Mouse (Mus musculus): ENCODE results near the gene Kank1. TPM values are rescaled to one million over a fixed set of nuclear protein-coding genes. Genes with fewer than 3 reads are reported as not detected.
A peak's percentile ranks its signal among the peaks of the same experiment; 100 is the strongest.

Gene Kank1
- polyA plus RNA-seq, 1 experiment from 2014 or later, result 66.9 TPM

DNA sequence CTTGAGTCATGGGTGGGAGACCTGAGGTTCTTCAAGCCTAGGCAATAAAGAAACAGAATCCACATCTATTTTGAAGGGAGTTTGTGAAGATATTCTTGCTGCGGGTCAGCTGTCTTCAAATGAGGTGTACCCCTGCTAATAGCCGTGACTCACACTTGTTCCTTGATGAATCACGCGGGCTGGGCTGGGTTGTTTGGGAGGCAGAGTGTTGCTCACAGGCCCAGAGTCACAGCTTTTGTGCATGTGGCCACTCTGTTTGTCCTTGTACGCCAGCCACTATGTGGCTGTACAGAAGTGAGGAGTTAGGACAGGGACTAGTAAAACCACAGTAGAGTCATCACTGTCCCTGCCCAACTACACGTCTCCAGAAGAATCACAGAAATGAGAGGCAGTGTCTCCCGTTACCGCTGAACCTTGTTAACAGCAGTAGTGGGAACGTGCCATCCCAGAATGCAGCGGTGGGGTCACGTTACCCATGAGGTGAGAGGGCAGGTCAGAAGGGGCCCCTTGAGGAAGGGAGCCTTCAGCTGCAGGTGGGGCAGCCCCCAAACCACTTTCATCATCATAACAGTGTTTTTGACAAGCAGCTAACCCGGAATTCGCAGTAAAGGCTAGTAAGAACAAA lies 191.7 kb downstream of the Kank1 start:
- H3K9ac ChIP-seq (replicated peaks), result no peak overlapping the region
- no peaks in the 10 kb centered on the region for H3K9me3 ChIP-seq
- H3K27me3 ChIP-seq, result no peaks in the 10 kb centered on the region
- H3K4me2 ChIP-seq, result no peak overlapping the region
- H3K27ac ChIP-seq, result no peak overlapping the region
- H3K36me3 ChIP-seq, result peaks cover 98% of the 10 kb centered on the region
- 84% methylated on average over 13 of the region's 13 CpGs for WGBS
- no peak for ATAC-seq (ENCODE audit: insufficient number of reproducible peaks, insufficient read depth, low FRiP score, low TSS enrichment, low read depth)
- no peak overlapping the region for H3K4me3 ChIP-seq (replicated peaks)
- H3K4me1 ChIP-seq (replicated peaks), result no peaks in the 10 kb centered on the region; the same call in 1 of the 2 replicates

GRCm38 (mm10) chr19:25431431-25431830 lies 194.7 kb downstream of the Kank1 start:
- H3K4me1 ChIP-seq (replicated peaks), result peaks cover 16% of the 10 kb centered on the region
- 85% methylated on average over 9 of the region's 9 CpGs for WGBS
- H3K27ac ChIP-seq, result no peak overlapping the region
- no peak for ATAC-seq (ENCODE audit: insufficient number of reproducible peaks, insufficient read depth, low FRiP score, low TSS enrichment, low read depth)
- H3K27me3 ChIP-seq, result no peaks in the 10 kb centered on the region
- H3K36me3 ChIP-seq, result peaks cover 82% of the 10 kb centered on the region
- H3K4me2 ChIP-seq, result no peak overlapping the region
- no peak overlapping the region for H3K4me3 ChIP-seq (replicated peaks)
- no peaks in the 10 kb centered on the region for H3K9me3 ChIP-seq
- H3K9ac ChIP-seq (replicated peaks), result no peak overlapping the region

DNA sequence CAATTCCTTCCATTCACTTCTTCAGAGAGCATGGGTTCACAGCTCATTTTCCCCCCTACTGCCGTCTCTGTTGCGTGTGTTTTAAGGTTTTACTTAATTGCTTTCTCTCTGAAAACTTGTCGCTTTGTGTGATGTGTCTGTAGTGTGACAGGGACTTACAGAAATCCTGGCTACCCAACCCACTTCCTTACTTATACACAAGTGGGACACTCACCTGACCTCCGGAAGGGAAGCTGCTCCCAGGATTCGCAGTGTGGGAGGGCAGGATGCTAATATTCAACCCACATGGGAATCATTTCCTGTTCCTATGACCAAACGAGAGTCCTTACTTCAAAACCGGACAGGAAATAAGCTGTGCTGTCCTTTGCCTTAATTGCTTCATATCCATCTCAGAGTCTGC lies 195.1 kb downstream of the Kank1 start:
- H3K27ac ChIP-seq, result no peak overlapping the region
- H3K27me3 ChIP-seq, result no peaks in the 10 kb centered on the region
- H3K9ac ChIP-seq (replicated peaks), result no peak overlapping the region
- no peak overlapping the region for H3K4me3 ChIP-seq (replicated peaks)
- ATAC-seq (ENCODE audit: insufficient number of reproducible peaks, insufficient read depth, low FRiP score, low TSS enrichment, low read depth), result no peak
- H3K9me3 ChIP-seq, result no peaks in the 10 kb centered on the region
- H3K36me3 ChIP-seq, result peaks cover 79% of the 10 kb centered on the region
- H3K4me2 ChIP-seq, result no peak overlapping the region
- H3K4me1 ChIP-seq (replicated peaks), result peaks cover 20% of the 10 kb centered on the region
- WGBS, result 46% methylated on average over 7 of the region's 7 CpGs

DNA sequence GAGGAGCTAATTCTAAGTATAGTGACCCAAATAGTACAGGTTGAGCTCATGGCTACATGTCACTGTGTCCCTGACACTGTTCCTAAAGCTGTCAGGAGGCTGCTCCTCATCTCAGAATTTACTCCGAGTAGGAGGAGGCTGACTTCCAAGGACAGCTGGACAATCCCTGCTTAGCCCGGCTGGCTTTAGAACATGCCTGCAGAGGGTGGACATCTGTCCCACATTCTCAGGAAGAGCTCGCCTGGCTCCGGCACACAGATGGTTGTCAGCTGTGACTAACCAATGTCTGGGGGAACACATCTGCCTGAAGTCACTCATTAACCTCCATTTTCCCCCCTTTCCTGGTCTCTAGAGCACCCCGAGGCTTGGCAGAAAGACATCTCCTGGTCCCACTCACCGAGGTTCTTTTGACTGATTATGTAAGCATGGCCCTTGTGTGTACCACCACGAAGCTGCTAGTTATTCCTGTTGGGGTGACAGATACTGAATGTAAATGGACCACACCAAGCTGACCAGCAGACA lies 196.5 kb downstream of the Kank1 start:
- WGBS, result 74% methylated on average over 7 of the region's 7 CpGs
- Histone ChIP-seq H3K27me3 (no peaks in the 10 kb centered on the region), H3K4me1 (replicated peaks) (peaks cover 22% of the 10 kb centered on the region), H3K9ac (replicated peaks) (no peak overlapping the region), H3K36me3 (peaks cover 66% of the 10 kb centered on the region), H3K27ac (no peak overlapping the region), H3K4me2 (no peak overlapping the region), H3K4me3 (replicated peaks) (no peak overlapping the region), H3K9me3 (no peaks in the 10 kb centered on the region)
- no peak for ATAC-seq (ENCODE audit: insufficient number of reproducible peaks, insufficient read depth, low FRiP score, low TSS enrichment, low read depth)

DNA sequence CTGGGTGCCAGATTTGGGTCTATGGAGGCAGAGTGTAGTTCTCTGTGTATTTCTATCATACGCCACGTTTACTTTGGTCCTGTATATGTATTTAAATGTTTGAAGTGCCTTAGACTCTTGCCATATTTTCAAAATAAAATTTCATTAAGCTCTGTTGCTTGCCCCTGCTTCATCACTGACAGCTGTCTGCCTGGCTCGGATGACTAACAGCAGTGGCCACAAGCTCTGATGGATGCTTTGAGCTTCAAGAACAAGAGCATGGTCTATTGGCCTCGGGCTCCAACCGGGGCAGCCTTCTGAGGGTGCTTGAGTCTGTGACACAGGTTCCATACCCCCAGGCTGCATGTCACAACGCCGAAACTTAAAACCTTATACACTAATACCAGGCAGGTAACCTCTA lies 197.6 kb downstream of the Kank1 start:
- H3K4me2 ChIP-seq, result no peak overlapping the region
- H3K27ac ChIP-seq, result peak overlapping the region; percentile 72
- peaks cover 55% of the 10 kb centered on the region for H3K36me3 ChIP-seq
- peaks cover 22% of the 10 kb centered on the region for H3K4me1 ChIP-seq (replicated peaks)
- WGBS, result 78% methylated on average over 7 of the region's 7 CpGs
- no peak for ATAC-seq (ENCODE audit: insufficient number of reproducible peaks, insufficient read depth, low FRiP score, low TSS enrichment, low read depth)
- H3K9ac ChIP-seq (replicated peaks), result no peak overlapping the region
- no peaks in the 10 kb centered on the region for H3K27me3 ChIP-seq
- H3K4me3 ChIP-seq (replicated peaks), result no peak overlapping the region
- H3K9me3 ChIP-seq, result no peaks in the 10 kb centered on the region

- Histone ChIP-seq H3K4me1 (replicated peaks) (peaks cover 22% of the 10 kb centered on the region), H3K27ac (peak overlapping the region; percentile 72), H3K9ac (replicated peaks) (no peak overlapping the region), H3K9me3 (no peaks in the 10 kb centered on the region), H3K27me3 (no peaks in the 10 kb centered on the region), H3K4me2 (no peak overlapping the region), H3K4me3 (replicated peaks) (no peak overlapping the region), H3K36me3 (peaks cover 50% of the 10 kb centered on the region)
- ATAC-seq (ENCODE audit: insufficient number of reproducible peaks, insufficient read depth, low FRiP score, low TSS enrichment, low read depth), result no peak
- 33% methylated on average over 6 of the region's 6 CpGs for WGBS
Observed at GRCm38 (mm10) chr19:25434795-25435194, 198.0 kb downstream of the Kank1 start.

GRCm38 (mm10) chr19:25435412-25435811 lies 198.6 kb downstream of the Kank1 start:
- 76% methylated on average over 5 of the region's 5 CpGs for WGBS
- no peak for ATAC-seq (ENCODE audit: insufficient number of reproducible peaks, insufficient read depth, low FRiP score, low TSS enrichment, low read depth)
- no peak overlapping the region for H3K4me3 ChIP-seq (replicated peaks)
- no peaks in the 10 kb centered on the region for H3K27me3 ChIP-seq
- H3K27ac ChIP-seq, result 0 out of 2 replicates have a peak overlapping the region, but pooled peaks have one; percentile 19
- H3K9ac ChIP-seq (replicated peaks), result no peak overlapping the region
- H3K4me1 ChIP-seq (replicated peaks), result peaks cover 22% of the 10 kb centered on the region
- H3K4me2 ChIP-seq, result no peak overlapping the region
- peaks cover 44% of the 10 kb centered on the region for H3K36me3 ChIP-seq
- H3K9me3 ChIP-seq, result no peaks in the 10 kb centered on the region

DNA sequence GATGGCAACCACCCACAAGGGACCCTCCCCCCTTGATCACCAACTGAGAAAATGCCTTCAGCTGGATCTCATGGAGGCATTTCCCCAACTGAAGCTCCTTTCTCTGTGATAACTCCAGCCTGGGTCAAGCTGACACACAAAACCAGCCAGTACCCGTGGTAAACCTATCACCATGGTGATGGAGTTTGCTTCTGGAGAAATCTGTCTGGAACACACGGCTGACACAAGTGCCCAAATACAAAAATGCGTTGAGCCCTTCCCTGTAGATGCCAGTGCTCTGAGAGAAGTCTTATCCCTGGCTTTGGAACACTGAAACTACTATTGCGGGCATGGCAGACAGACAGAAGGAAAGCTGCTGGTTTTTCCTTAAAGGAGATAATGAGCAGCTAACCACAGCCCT lies 199.4 kb downstream of the Kank1 start:
- Histone ChIP-seq H3K4me1 (replicated peaks) (peaks cover 22% of the 10 kb centered on the region), H3K4me2 (no peak overlapping the region), H3K9me3 (no peaks in the 10 kb centered on the region), H3K27ac (peak overlapping the region; percentile 37; the same call in 1 of the 2 replicates), H3K27me3 (no peaks in the 10 kb centered on the region), H3K36me3 (peaks cover 36% of the 10 kb centered on the region), H3K4me3 (replicated peaks) (no peak overlapping the region), H3K9ac (replicated peaks) (no peak overlapping the region)
- WGBS, result 83% methylated on average over 4 of the region's 4 CpGs
- no peak for ATAC-seq (ENCODE audit: insufficient number of reproducible peaks, insufficient read depth, low FRiP score, low TSS enrichment, low read depth)

GRCm38 (mm10) chr19:25436789-25437650 lies 200.2 kb downstream of the Kank1 start:
- no peak for ATAC-seq (ENCODE audit: insufficient number of reproducible peaks, insufficient read depth, low FRiP score, low TSS enrichment, low read depth)
- Histone ChIP-seq H3K27me3 (no peaks in the 10 kb centered on the region), H3K9me3 (no peaks in the 10 kb centered on the region), H3K4me1 (replicated peaks) (peaks cover 22% of the 10 kb centered on the region), H3K4me2 (no peak overlapping the region), H3K4me3 (replicated peaks) (no peak overlapping the region), H3K27ac (peak overlapping the region; percentile 37), H3K9ac (replicated peaks) (no peak overlapping the region), H3K36me3 (peaks cover 28% of the 10 kb centered on the region)
- WGBS, result 82% methylated on average over 20 of the region's 20 CpGs

GRCm38 (mm10) chr19:25438246-25438645 lies 201.5 kb downstream of the Kank1 start:
- Histone ChIP-seq H3K36me3 (peaks cover 16% of the 10 kb centered on the region), H3K27me3 (no peaks in the 10 kb centered on the region), H3K4me2 (no peak overlapping the region), H3K27ac (no peak overlapping the region), H3K4me1 (replicated peaks) (peaks cover 22% of the 10 kb centered on the region), H3K9me3 (no peaks in the 10 kb centered on the region), H3K9ac (replicated peaks) (no peak overlapping the region), H3K4me3 (replicated peaks) (no peak overlapping the region)
- ATAC-seq (ENCODE audit: insufficient number of reproducible peaks, insufficient read depth, low FRiP score, low TSS enrichment, low read depth), result no peak
- WGBS, result 87% methylated on average over 6 of the region's 6 CpGs

DNA sequence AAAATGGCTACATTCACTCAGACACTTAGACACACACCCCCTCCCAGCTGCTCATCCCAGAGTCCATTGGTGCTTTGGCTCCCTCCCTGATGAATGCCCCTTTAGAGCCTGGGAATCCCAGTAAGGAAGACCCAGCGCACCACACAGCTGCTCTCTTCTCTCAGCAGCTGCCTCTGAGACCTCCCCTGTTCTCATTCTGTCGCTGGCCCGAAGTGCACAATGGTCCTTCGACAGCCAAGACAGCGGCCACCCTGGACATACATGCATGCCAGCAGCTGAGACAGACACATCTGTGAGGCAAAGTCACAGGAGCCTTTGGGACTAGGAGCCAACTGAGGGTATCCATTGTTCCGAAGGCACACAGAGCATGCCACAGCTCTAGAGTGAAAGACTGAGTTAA lies 203.0 kb downstream of the Kank1 start:
- Histone ChIP-seq H3K9me3 (no peaks in the 10 kb centered on the region), H3K4me2 (no peak overlapping the region), H3K4me3 (replicated peaks) (no peak overlapping the region), H3K27ac (no peak overlapping the region), H3K27me3 (no peaks in the 10 kb centered on the region), H3K4me1 (replicated peaks) (peaks cover 16% of the 10 kb centered on the region), H3K36me3 (0 out of 2 replicates have a peak, but pooled peaks cover 5% of the 10 kb centered on the region), H3K9ac (replicated peaks) (no peak overlapping the region)
- no peak for ATAC-seq (ENCODE audit: insufficient number of reproducible peaks, insufficient read depth, low FRiP score, low TSS enrichment, low read depth)
- WGBS, result 86% methylated on average over 6 of the region's 6 CpGs

All from limb, embryonic 12.5 days (tissue).